Mouse (Mus musculus) splenic B cell, adult 2 months (primary cell): ENCODE data around the gene Rcan1.
A peak's percentile ranks its signal among the peaks of the same experiment; 100 is the strongest.
"Not testable (repeated sequence)": the region's sequence is repeated elsewhere in the genome, so short reads cannot be mapped to it uniquely, and the experiment has no call there.

Source experiments
- DNase-seq: peaks from one replicate; pipeline ENCODE4 v3.0.0-alpha.2; 2011; ENCODE audit warnings: low read depth, low spot score
- H3K27me3 ChIP-seq: 2 replicates; pipeline ENCODE4 v1.6.1; 2012; ENCODE audit warnings: mild to moderate bottlenecking, low read length, moderate library complexity, mixed read lengths; ENCODE audit not compliant: control insufficient read depth, poor library complexity, insufficient read depth, severe bottlenecking
- H3K36me3 ChIP-seq: 2 replicates; pipeline ENCODE4 v1.6.1; 2012; ENCODE audit warnings: mild to moderate bottlenecking, low read length, moderate library complexity, mixed read lengths; ENCODE audit not compliant: control insufficient read depth, poor library complexity, insufficient read depth, severe bottlenecking

Gene Rcan1

GRCm38 (mm10) chr16:92470706-92471105 lies at the start of gene Rcan1:
Gene Rcan1, minus strand, starts transcription at chr16:92470867.
- DNase-seq: no peak
- no peaks in the 10 kb centered on the region for H3K36me3 ChIP-seq

GRCm38 (mm10) chr16:92519820-92520492 lies 49.3 kb upstream of the Rcan1 start:
- H3K27me3 ChIP-seq: no peaks in the 10 kb centered on the region
- H3K36me3 ChIP-seq: no peaks in the 10 kb centered on the region
- DNase-seq: peak; percentile 51

More at GRCm38 (mm10) chr16:92470706-92471105, at the start of gene Rcan1:
- no peaks in the 10 kb centered on the region for H3K27me3 ChIP-seq

- no peak for DNase-seq
- Histone ChIP-seq H3K27me3 (no peaks in the 10 kb centered on the region), H3K36me3 (no peaks in the 10 kb centered on the region)
Measured at GRCm38 (mm10) chr16:92518718-92519117, 48.1 kb upstream of the Rcan1 start.

- no peak for DNase-seq
- Histone ChIP-seq H3K36me3 (no peaks in the 10 kb centered on the region), H3K27me3 (no peaks in the 10 kb centered on the region)
Measured at GRCm38 (mm10) chr16:92516139-92516538, 45.5 kb upstream of the Rcan1 start.

- not testable (repeated sequence) for H3K36me3 ChIP-seq, H3K27me3 ChIP-seq, DNase-seq
Measured at GRCm38 (mm10) chr16:92514896-92515295, 44.2 kb upstream of the Rcan1 start.

- DNase-seq: peak; percentile 40
- H3K36me3 ChIP-seq: no peaks in the 10 kb centered on the region
- no peaks in the 10 kb centered on the region for H3K27me3 ChIP-seq
Measured at GRCm38 (mm10) chr16:92511773-92512391, 41.2 kb upstream of the Rcan1 start.

- no peaks in the 10 kb centered on the region for H3K36me3 ChIP-seq
- no peak for DNase-seq
Measured at GRCm38 (mm10) chr16:92510835-92511772, 40.4 kb upstream of the Rcan1 start.

GRCm38 (mm10) chr16:92507573-92507972 lies 36.9 kb upstream of the Rcan1 start:
- Histone ChIP-seq H3K27me3 (no peaks in the 10 kb centered on the region), H3K36me3 (no peaks in the 10 kb centered on the region)
- no peak for DNase-seq

More at GRCm38 (mm10) chr16:92510835-92511772, 40.4 kb upstream of the Rcan1 start:
- H3K27me3 ChIP-seq: no peaks in the 10 kb centered on the region

GRCm38 (mm10) chr16:92503105-92503504 lies 32.4 kb upstream of the Rcan1 start:
- no peak for DNase-seq
- Histone ChIP-seq H3K36me3 (no peaks in the 10 kb centered on the region), H3K27me3 (no peaks in the 10 kb centered on the region)

GRCm38 (mm10) chr16:92500534-92500933 lies 29.9 kb upstream of the Rcan1 start:
- Histone ChIP-seq H3K27me3 (no peaks in the 10 kb centered on the region), H3K36me3 (no peaks in the 10 kb centered on the region)
- DNase-seq: no peak

- no peak for DNase-seq
- no peaks in the 10 kb centered on the region for H3K27me3 ChIP-seq
- no peaks in the 10 kb centered on the region for H3K36me3 ChIP-seq
Measured at GRCm38 (mm10) chr16:92499324-92499723, 28.7 kb upstream of the Rcan1 start.

- no peak for DNase-seq
- Histone ChIP-seq H3K27me3 (no peaks in the 10 kb centered on the region), H3K36me3 (no peaks in the 10 kb centered on the region)
Measured at GRCm38 (mm10) chr16:92498589-92498981, 27.9 kb upstream of the Rcan1 start.

GRCm38 (mm10) chr16:92497851-92498588 lies 27.4 kb upstream of the Rcan1 start:
- no peak for DNase-seq
- H3K36me3 ChIP-seq: no peaks in the 10 kb centered on the region
- H3K27me3 ChIP-seq: no peaks in the 10 kb centered on the region

GRCm38 (mm10) chr16:92489356-92489755 lies 18.7 kb upstream of the Rcan1 start:
- Histone ChIP-seq H3K36me3 (no peaks in the 10 kb centered on the region), H3K27me3 (no peaks in the 10 kb centered on the region)
- no peak for DNase-seq
